Mouse (Mus musculus) neural tube, embryonic 13.5 days (tissue): ENCODE results near the gene Tex26. TPM values are rescaled to one million over a fixed set of nuclear protein-coding genes. Genes with fewer than 3 reads are reported as not detected.
A peak's percentile ranks its signal among the peaks of the same experiment; 100 is the strongest.

ENCODE experiments used
- ATAC-seq: fragments of 200-750 bp; cut with Nextera tagmentation; 2 replicates; pipeline ENCODE4 v1.8.0; 2017; ENCODE audit warnings: low read depth, mild to moderate bottlenecking, moderate TSS enrichment, moderate library complexity
- H3K27ac ChIP-seq: fragments of 300-500 bp; sonication (generic); replicated peaks from 2 replicates; pipeline ENCODE4 v1.5.1; 2015; ENCODE audit warnings: moderate library complexity, mild to moderate bottlenecking, inconsistent platforms
- H3K27me3 ChIP-seq: fragments of 300-500 bp; sonication (generic); 2 replicates; pipeline ENCODE4 v1.6.1; 2015; ENCODE audit warnings: mild to moderate bottlenecking, inconsistent platforms
- H3K36me3 ChIP-seq: fragments of 300-500 bp; sonication (generic); 2 replicates; pipeline ENCODE4 v1.6.1; 2015; ENCODE audit warnings: mild to moderate bottlenecking, inconsistent platforms
- H3K4me1 ChIP-seq: fragments of 300-500 bp; sonication (generic); replicated peaks from 2 replicates; pipeline ENCODE4 v1.6.1; 2015; ENCODE audit warnings: inconsistent platforms
- H3K4me2 ChIP-seq: fragments of 300-500 bp; sonication (generic); 2 replicates; pipeline ENCODE4 v1.6.1; 2015; ENCODE audit warnings: inconsistent platforms, mild to moderate bottlenecking, moderate library complexity
- H3K4me3 ChIP-seq: fragments of 300-500 bp; sonication (generic); 2 replicates; pipeline ENCODE4 v1.5.1; 2015; ENCODE audit warnings: mild to moderate bottlenecking, inconsistent platforms
- H3K9ac ChIP-seq: fragments of 300-500 bp; sonication (generic); 2 replicates; pipeline ENCODE4 v1.6.1; 2015; ENCODE audit warnings: moderate library complexity, mild to moderate bottlenecking, inconsistent platforms
- H3K9me3 ChIP-seq: fragments of 300-500 bp; sonication (generic); 2 replicates; pipeline ENCODE4 v1.6.1; 2016; ENCODE audit warnings: inconsistent platforms
- WGBS: fragments of 180-500 bp; shearing (Covaris S2); methylation state at CpG from one replicate; pipeline ENCODE4 v1.1.7; 2015; 5-methylcytosine and 5-hydroxymethylcytosine counted together
- polyA plus RNA-seq: library from polyadenylated mRNA; unstranded; fragments of >200 nt; fragmentation: Nextera tagmentation; extraction: Ambion mirVana; gene quantifications from 2 replicates; pipeline ENCODE4 v1.2.1, GENCODE M21; 2015

Gene Tex26
- polyA plus RNA-seq, result 0.54 and 1.3 TPM in 2 replicates

- no peaks in the 10 kb centered on the region for H3K36me3 ChIP-seq
- H3K4me1 ChIP-seq, result peaks cover 39% of the 10 kb centered on the region
- peak within 1 kb of the TSS; percentile 45 for H3K4me3 ChIP-seq
- 0% methylated on average over 25 of the region's 25 CpGs for WGBS
- peak within 1 kb of the TSS; percentile 99 for H3K27ac ChIP-seq
- H3K9ac ChIP-seq, result peak within 1 kb of the TSS; percentile 78
- no peaks in the 10 kb centered on the region for H3K9me3 ChIP-seq
- peak; percentile 92 for ATAC-seq
- H3K27me3 ChIP-seq, result no peaks in the 10 kb centered on the region
- H3K4me2 ChIP-seq, result peak within 1 kb of the TSS; percentile 83
These were observed at the start of gene Tex26 for GRCm38 (mm10) chr5:149439531-149440179. Gene Tex26 (plus strand): TSS chr5:149439660.

- WGBS, result 54% methylated on average over 18 of the region's 18 CpGs
- no peak for ATAC-seq
These were observed 47.7 kb upstream of the Tex26 start for GRCm38 (mm10) chr5:149391574-149392375.

GRCm38 (mm10) chr5:149392420-149392988, 47.0 kb upstream of the Tex26 start:
- H3K4me3 ChIP-seq, result no peak overlapping the region
- 86% methylated on average over 6 of the region's 6 CpGs for WGBS
- H3K4me2 ChIP-seq, result no peak overlapping the region
- no peak for ATAC-seq
- no peak overlapping the region for H3K27ac ChIP-seq
- no peaks in the 10 kb centered on the region for H3K9me3 ChIP-seq
- no peak overlapping the region for H3K9ac ChIP-seq
- no peaks in the 10 kb centered on the region for H3K27me3 ChIP-seq
- no peaks in the 10 kb centered on the region for H3K36me3 ChIP-seq
- no peaks in the 10 kb centered on the region for H3K4me1 ChIP-seq

More at GRCm38 (mm10) chr5:149391574-149392375, 47.7 kb upstream of the Tex26 start:
- no peak overlapping the region for H3K4me2 ChIP-seq
- no peaks in the 10 kb centered on the region for H3K4me1 ChIP-seq
- H3K9ac ChIP-seq, result no peak overlapping the region
- no peaks in the 10 kb centered on the region for H3K36me3 ChIP-seq
- no peak overlapping the region for H3K4me3 ChIP-seq
- no peaks in the 10 kb centered on the region for H3K9me3 ChIP-seq
- no peak overlapping the region for H3K27ac ChIP-seq
- no peaks in the 10 kb centered on the region for H3K27me3 ChIP-seq

GRCm38 (mm10) chr5:149401446-149401975, 37.9 kb upstream of the Tex26 start:
- no peak for ATAC-seq
- Histone ChIP-seq H3K9ac (no peak overlapping the region), H3K9me3 (no peaks in the 10 kb centered on the region), H3K36me3 (no peaks in the 10 kb centered on the region), H3K4me2 (no peak overlapping the region), H3K27ac (no peak overlapping the region), H3K4me3 (no peak overlapping the region), H3K4me1 (no peaks in the 10 kb centered on the region), H3K27me3 (no peaks in the 10 kb centered on the region)
- 89% methylated on average over 7 of the region's 7 CpGs for WGBS

GRCm38 (mm10) chr5:149402029-149402428, 37.4 kb upstream of the Tex26 start:
- no peak overlapping the region for H3K9ac ChIP-seq
- no peaks in the 10 kb centered on the region for H3K4me1 ChIP-seq
- no peak overlapping the region for H3K4me3 ChIP-seq
- H3K4me2 ChIP-seq, result no peak overlapping the region
- no peaks in the 10 kb centered on the region for H3K27me3 ChIP-seq
- WGBS, result 91% methylated on average over 10 of the region's 10 CpGs
- H3K36me3 ChIP-seq, result no peaks in the 10 kb centered on the region
- no peak for ATAC-seq
- H3K9me3 ChIP-seq, result no peaks in the 10 kb centered on the region
- H3K27ac ChIP-seq, result no peak overlapping the region

- Histone ChIP-seq H3K27me3 (no peaks in the 10 kb centered on the region), H3K4me3 (no peak overlapping the region), H3K4me1 (no peaks in the 10 kb centered on the region), H3K27ac (no peak overlapping the region), H3K9me3 (no peaks in the 10 kb centered on the region), H3K9ac (no peak overlapping the region), H3K36me3 (no peaks in the 10 kb centered on the region), H3K4me2 (no peak overlapping the region)
- no peak for ATAC-seq
- 77% methylated on average over 5 of the region's 5 CpGs for WGBS
These were observed 36.1 kb upstream of the Tex26 start for GRCm38 (mm10) chr5:149403386-149403785.

- no peaks in the 10 kb centered on the region for H3K9me3 ChIP-seq
- no peak overlapping the region for H3K9ac ChIP-seq
- no peaks in the 10 kb centered on the region for H3K36me3 ChIP-seq
- no peak for ATAC-seq
- 0 out of 2 replicates have a peak, but pooled peaks cover 1% of the 10 kb centered on the region for H3K27me3 ChIP-seq
- no peak overlapping the region for H3K27ac ChIP-seq
- H3K4me3 ChIP-seq, result no peak overlapping the region
- 79% methylated on average over 5 of the region's 5 CpGs for WGBS
- no peaks in the 10 kb centered on the region for H3K4me1 ChIP-seq
- H3K4me2 ChIP-seq, result no peak overlapping the region
These were observed 34.8 kb upstream of the Tex26 start for GRCm38 (mm10) chr5:149404710-149405109.

GRCm38 (mm10) chr5:149406791-149407276, 32.6 kb upstream of the Tex26 start:
- Histone ChIP-seq H3K4me1 (peaks cover 12% of the 10 kb centered on the region), H3K4me3 (no peak overlapping the region), H3K27ac (no peak overlapping the region), H3K36me3 (no peaks in the 10 kb centered on the region), H3K9ac (no peak overlapping the region), H3K4me2 (no peak overlapping the region), H3K27me3 (peaks cover 6% of the 10 kb centered on the region; the same call in 1 of the 2 replicates), H3K9me3 (no peaks in the 10 kb centered on the region)
- 85% methylated on average over 8 of the region's 8 CpGs for WGBS
- ATAC-seq, result no peak

DNA sequence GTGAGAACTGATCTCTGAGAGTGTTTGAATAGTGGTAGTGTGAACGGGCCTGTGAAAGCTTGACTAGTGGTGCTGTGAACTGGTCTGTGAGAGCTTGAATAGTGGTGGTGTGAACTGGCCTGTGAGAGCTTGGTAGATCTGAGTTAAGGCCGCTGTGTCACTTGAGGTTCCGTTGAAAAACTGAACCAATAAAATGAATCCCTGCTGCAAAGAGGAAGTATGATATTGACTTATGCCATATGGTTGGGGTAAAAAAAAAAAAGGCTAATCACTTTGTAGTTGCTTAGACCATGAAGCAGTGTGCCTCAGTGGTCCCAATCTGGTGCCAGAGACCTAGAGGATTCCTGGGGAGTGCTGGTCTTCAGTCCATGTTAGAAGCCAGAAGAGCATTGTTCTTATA, 30.0 kb upstream of the Tex26 start:
- Histone ChIP-seq H3K9me3 (no peaks in the 10 kb centered on the region), H3K27ac (no peak overlapping the region), H3K27me3 (peaks cover 21% of the 10 kb centered on the region), H3K9ac (no peak overlapping the region), H3K4me3 (no peak overlapping the region), H3K4me1 (peaks cover 24% of the 10 kb centered on the region), H3K4me2 (no peak overlapping the region), H3K36me3 (no peaks in the 10 kb centered on the region)
- WGBS, result 86% methylated on average over 3 of the region's 3 CpGs
- ATAC-seq, result no peak

DNA sequence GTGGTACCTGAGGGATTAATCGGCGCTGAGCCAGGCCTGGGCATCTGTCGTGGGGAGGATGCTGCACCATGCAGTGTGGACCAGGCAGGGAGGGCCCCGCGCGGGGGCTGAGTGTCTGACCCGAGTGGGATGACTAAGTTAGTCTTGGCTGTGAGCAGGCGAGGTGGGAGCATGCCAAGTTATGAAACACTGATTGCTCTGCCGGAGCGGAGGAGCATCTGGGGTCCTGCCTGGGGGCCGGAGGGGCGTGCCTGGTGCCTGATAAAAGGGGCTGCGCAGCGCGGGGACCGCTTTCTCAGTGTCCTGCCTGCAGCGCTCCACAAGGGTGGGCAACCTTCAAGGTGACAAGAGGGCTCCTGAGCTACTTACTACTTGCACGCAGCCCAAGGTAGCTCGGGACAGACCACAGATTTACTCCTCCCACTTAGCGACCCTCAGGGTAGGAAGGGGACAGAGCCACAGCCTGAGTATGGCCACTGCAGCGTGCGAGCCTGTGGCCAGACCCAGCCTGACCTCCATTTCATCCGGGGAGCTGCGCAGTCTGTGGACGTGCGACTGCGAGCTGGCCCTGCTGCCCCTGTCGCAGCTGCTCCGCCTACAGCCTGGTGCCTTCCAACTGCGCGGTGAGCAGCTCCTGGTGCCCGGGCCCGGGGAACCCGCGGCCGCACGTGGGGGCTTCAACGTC, 27.8 kb upstream of the Tex26 start, which contains the start of gene Medag:
Gene Medag, plus strand, starts transcription at position 241 of the 685 bp plus-strand sequence.
- Histone ChIP-seq H3K9me3 (no peaks in the 10 kb centered on the region), H3K36me3 (no peaks in the 10 kb centered on the region), H3K9ac (peak within 1 kb of the TSS; percentile 60), H3K4me1 (peaks cover 24% of the 10 kb centered on the region), H3K4me3 (peak within 1 kb of the TSS; percentile 31), H3K27ac (peak within 1 kb of the TSS; percentile 71), H3K4me2 (peak within 1 kb of the TSS; percentile 59), H3K27me3 (peaks cover 21% of the 10 kb centered on the region)
- ATAC-seq, result peak; percentile 86
- WGBS, result 2% methylated on average over 38 of the region's 38 CpGs

DNA sequence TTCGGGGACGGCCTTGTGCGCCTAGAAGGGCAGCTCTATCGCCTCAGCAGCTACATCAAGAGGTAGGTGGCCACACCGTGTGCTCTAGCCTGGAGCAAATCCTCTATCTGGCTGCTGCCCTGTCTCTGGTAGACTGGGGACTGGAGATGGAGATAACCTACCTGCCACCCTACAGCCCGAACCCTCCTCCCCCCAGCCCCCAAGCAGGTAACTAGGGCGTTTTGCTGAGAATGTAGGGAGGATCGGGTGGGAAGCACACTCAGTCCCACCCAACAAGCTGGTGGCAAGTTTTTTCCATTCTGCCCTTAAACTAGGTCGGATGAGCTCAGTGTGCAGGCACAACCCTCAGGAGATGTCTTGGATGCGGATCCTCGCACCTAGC, 27.3 kb upstream of the Tex26 start:
- peak overlapping the region; percentile 71; the same call in 1 of the 2 replicates for H3K27ac ChIP-seq
- H3K4me3 ChIP-seq, result peak overlapping the region; percentile 31
- H3K9me3 ChIP-seq, result no peaks in the 10 kb centered on the region
- H3K9ac ChIP-seq, result peak overlapping the region; percentile 60
- ATAC-seq, result peak; percentile 52
- 37% methylated on average over 11 of the region's 11 CpGs for WGBS
- H3K36me3 ChIP-seq, result no peaks in the 10 kb centered on the region
- H3K4me2 ChIP-seq, result peak overlapping the region; percentile 59
- peaks cover 21% of the 10 kb centered on the region for H3K27me3 ChIP-seq
- peaks cover 24% of the 10 kb centered on the region for H3K4me1 ChIP-seq
